In the genomic region with DNA sequence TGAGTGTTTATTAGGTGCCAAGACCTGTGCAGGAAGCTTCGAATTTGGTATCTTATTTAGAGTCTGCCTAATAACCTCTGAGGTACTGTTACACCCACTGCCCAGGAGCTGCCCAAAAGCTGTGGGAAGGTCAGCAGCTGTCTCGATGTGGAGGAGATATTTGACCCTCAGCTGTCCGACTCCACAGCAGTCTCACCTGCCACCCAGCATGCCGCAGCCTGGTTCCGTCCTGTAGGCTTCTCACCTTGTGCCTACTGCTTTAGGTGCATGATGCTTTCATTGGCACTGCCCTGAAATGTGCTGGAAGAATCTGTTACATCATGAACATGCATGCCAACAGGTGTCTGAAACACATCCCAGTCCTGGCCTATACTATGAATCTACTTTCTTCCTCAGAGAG, we compare ENCODE assay signal across 22 mouse cellular contexts.
DNase-seq lines count a peak whose midpoint lies in the region; ATAC-seq and TF ChIP-seq lines count a peak whose summit lies in the region.
"Had no signal": no experiment of that assay in that cellular context is flagged by ENCODE, and none has a peak within 500 bp of the region (broad histone marks: within the 10 kb centered on the region; RNA-seq: fewer than 3 reads in every experiment).

No protein-coding gene starts in this region.

- H3K4me1 ChIP-seq in megakaryocyte, embryonic 14.5 days, result no peaks in the 10 kb centered on the region
- no peaks in the 10 kb centered on the region for H3K4me1 ChIP-seq in forebrain, postnatal 0 days (ENCODE audit: insufficient read depth)
- H3K4me1 ChIP-seq in midbrain, embryonic 15.5 days, result no peaks in the 10 kb centered on the region
- H3K4me1 ChIP-seq in midbrain, embryonic 14.5 days (ENCODE audit: control insufficient read depth, insufficient read depth, low read length), result no peaks in the 10 kb centered on the region

- no peak for TF ChIP-seq POLR2A in myocyte (IDR thresholded peaks at IDR 0.05; ENCODE audit: insufficient read length, low read depth)

- no peak overlapping the region for H3ac ChIP-seq in myocyte (ENCODE audit: control insufficient read depth, insufficient read length)

- peak; percentile 47 for DNase-seq in fat pad, adult 2 months (ENCODE audit: extremely low read depth, low read depth, low spot score)
- DNase-seq in gonadal fat pad, adult 2 months (ENCODE audit: low read depth), result peak; percentile 54
- DNase-seq in forebrain, postnatal 0 days, result no peak
- no peak for DNase-seq in midbrain, embryonic 14.5 days
- DNase-seq: adrenal gland, adult 2 months; adrenal gland, adult 8-10 months; adrenal gland, postnatal 10 days; adrenal gland, postnatal 14 days; adrenal gland, postnatal 25 days; adrenal gland, postnatal 36 days; B cell, adult 2 months; cerebellum, adult 11 months; cerebellum, adult 11-12 months had no signal

- no peaks in the 10 kb centered on the region for H3K36me3 ChIP-seq in megakaryocyte, embryonic 14.5 days (replicated peaks; ENCODE audit: low read length)
- no peaks in the 10 kb centered on the region for H3K36me3 ChIP-seq in myocyte (ENCODE audit: control insufficient read depth, insufficient read depth)
- H3K36me3 ChIP-seq in forebrain, postnatal 0 days (ENCODE audit: insufficient read depth), result no peaks in the 10 kb centered on the region
- H3K36me3 ChIP-seq in midbrain, embryonic 15.5 days (replicated peaks), result no peaks in the 10 kb centered on the region
- no peaks in the 10 kb centered on the region for H3K36me3 ChIP-seq in midbrain, embryonic 14.5 days (ENCODE audit: control insufficient read depth, insufficient read depth, low read length)
- H3K36me3 ChIP-seq: G1E had no signal

- H3K27me3 ChIP-seq in megakaryocyte, embryonic 14.5 days (replicated peaks), result peaks cover 2% of the 10 kb centered on the region
- H3K27me3 ChIP-seq in myocyte (ENCODE audit: control insufficient read depth, insufficient read depth, insufficient read length), result no peaks in the 10 kb centered on the region
- no peaks in the 10 kb centered on the region for H3K27me3 ChIP-seq in forebrain, postnatal 0 days (ENCODE audit: insufficient read depth, low read length)
- H3K27me3 ChIP-seq in midbrain, embryonic 15.5 days (replicated peaks), result no peaks in the 10 kb centered on the region
- H3K27me3 ChIP-seq in midbrain, embryonic 14.5 days (ENCODE audit: control insufficient read depth, insufficient read depth, low read length), result no peaks in the 10 kb centered on the region
- H3K27me3 ChIP-seq: CH12.LX, Patski had no signal

- TF ChIP-seq CTCF in forebrain, postnatal 0 days (IDR thresholded peaks at IDR 0.05; ENCODE audit: low read depth), result no peak

- WGBS in forebrain, postnatal 0 days, result 93% methylated on average over 5 of the region's 5 CpGs
- 89% methylated on average over 5 of the region's 5 CpGs for WGBS in midbrain, embryonic 15.5 days
- 95% methylated on average over 5 of the region's 5 CpGs for WGBS in midbrain, embryonic 14.5 days

- no peak overlapping the region for H3K9ac ChIP-seq in forebrain, postnatal 0 days
- no peak overlapping the region for H3K9ac ChIP-seq in midbrain, embryonic 15.5 days
- no peak overlapping the region for H3K9ac ChIP-seq in midbrain, embryonic 14.5 days (replicated peaks; ENCODE audit: low read length)

- H3K9me3 ChIP-seq in megakaryocyte, embryonic 14.5 days, result no peaks in the 10 kb centered on the region; the same call in 1 of the 2 replicates
- H3K9me3 ChIP-seq in forebrain, postnatal 0 days (ENCODE audit: low read length), result no peaks in the 10 kb centered on the region
- no peaks in the 10 kb centered on the region for H3K9me3 ChIP-seq in midbrain, embryonic 15.5 days
- H3K9me3 ChIP-seq in midbrain, embryonic 14.5 days (ENCODE audit: control insufficient read depth, low read length), result no peaks in the 10 kb centered on the region

- ATAC-seq in megakaryocyte, adult 5-6 weeks (ENCODE audit: poor library complexity, severe bottlenecking), result no peak
- ATAC-seq in forebrain, postnatal 0 days, result no peak
- ATAC-seq in midbrain, embryonic 15.5 days (replicated peaks), result no peak
- no peak for ATAC-seq in midbrain, embryonic 14.5 days (ENCODE audit: low FRiP score, low TSS enrichment)
- ATAC-seq: activated CD4-positive, CD25-positive, alpha-beta regulatory T cell, adult 4 months; CD4-positive, CD25-positive, alpha-beta regulatory T cell, adult 4 months; Patski had no signal

- H3K79me2 ChIP-seq in myocyte (ENCODE audit: control insufficient read depth, insufficient read depth), result no peaks in the 10 kb centered on the region

- H3K4me2 ChIP-seq in myocyte (ENCODE audit: low read depth), result no peak overlapping the region
- H3K4me2 ChIP-seq in forebrain, postnatal 0 days (ENCODE audit: low read depth), result no peak overlapping the region
- H3K4me2 ChIP-seq in midbrain, embryonic 15.5 days, result no peak overlapping the region
- H3K4me2 ChIP-seq in midbrain, embryonic 14.5 days (ENCODE audit: low read length), result no peak overlapping the region

- peak overlapping the region; percentile 46 for H3K4me3 ChIP-seq in megakaryocyte, embryonic 14.5 days (replicated peaks)
- no peak overlapping the region for H3K4me3 ChIP-seq in myocyte
- no peak overlapping the region for H3K4me3 ChIP-seq in forebrain, postnatal 0 days (ENCODE audit: low read depth, low read length)
- H3K4me3 ChIP-seq in midbrain, embryonic 15.5 days, result no peak overlapping the region
- no peak overlapping the region for H3K4me3 ChIP-seq in midbrain, embryonic 14.5 days (replicated peaks; ENCODE audit: low read depth, low read length)

- H3K27ac ChIP-seq in forebrain, postnatal 0 days (ENCODE audit: low read depth, low read length), result no peak overlapping the region
- no peak overlapping the region for H3K27ac ChIP-seq in midbrain, embryonic 15.5 days
- no peak overlapping the region for H3K27ac ChIP-seq in midbrain, embryonic 14.5 days (replicated peaks; ENCODE audit: low read depth, low read length)

TF ChIP-seq in myocyte, 11 proteins besides CTCF, POLR2A, EP300 and RAD21:
- TF ChIP-seq MAX (IDR thresholded peaks at IDR 0.05; ENCODE audit: low read depth) (no peak), SRF (IDR thresholded peaks at IDR 0.05; ENCODE audit: control insufficient read depth, insufficient read length, low read depth) (no peak), MYOG (IDR thresholded peaks at IDR 0.05; ENCODE audit: control insufficient read depth in 1 of 3, insufficient read depth in 1 of 3, insufficient read length in 2 of 3, low read depth in 2 of 3) (peak in 2 of 3 experiments; percentile 69 to 74), MYOD1 (IDR thresholded peaks at IDR 0.05; ENCODE audit: control insufficient read depth in 1 of 3, insufficient read length in 2 of 3, low read depth in 2 of 3) (peak in 2 of 3 experiments; percentile 46 to 79)

Comparison
In these comparisons a context has a peak if more than half of its experiments do, and no peak if none do; other contexts are left out.
1. DNase-seq: peak in fat pad, adult 2 months (single experiment) and gonadal fat pad, adult 2 months (single experiment); none in forebrain, postnatal 0 days (single experiment) and midbrain, embryonic 14.5 days (single experiment).